ENCODE assay signal across 9 mouse cellular contexts in genomic region chr14:32801016-32801661, GRCm38 (mm10). TPM values are rescaled to one million over a fixed set of nuclear protein-coding genes. Genes with fewer than 3 reads are reported as not detected.
DNase-seq lines count a peak whose midpoint lies in the region; ATAC-seq and TF ChIP-seq lines count a peak whose summit lies in the region.
"Had no signal": no experiment of that assay in that cellular context is flagged by ENCODE, and none has a peak within 500 bp of the region (broad histone marks: within the 10 kb centered on the region; RNA-seq: fewer than 3 reads in every experiment).

No protein-coding gene starts in this region.

- WGBS in lung, embryonic 14.5 days: 59% methylated on average over 11 of the region's 11 CpGs
- 59% methylated on average over 11 of the region's 11 CpGs for WGBS in embryonic facial prominence, embryonic 11.5 days
- WGBS in limb, embryonic 10.5 days: 55% methylated on average over 11 of the region's 11 CpGs

- peak; percentile 54; the same call in 1 of the 2 replicates for ATAC-seq in lung, embryonic 14.5 days (ENCODE audit: insufficient read depth)
- ATAC-seq in embryonic facial prominence, embryonic 11.5 days (replicated peaks; ENCODE audit: insufficient number of reproducible peaks, low FRiP score, low TSS enrichment, low read depth): peak; percentile 44; the same call in 1 of the 2 replicates

- peak; percentile 56 for TF ChIP-seq CTCF in lung, embryonic 14.5 days (IDR thresholded peaks at IDR 0.05; ENCODE audit: low read depth)

- H3K4me2 ChIP-seq in lung, embryonic 14.5 days: no peak overlapping the region
- H3K4me2 ChIP-seq in embryonic facial prominence, embryonic 11.5 days (ENCODE audit: low read depth, low read length): no peak overlapping the region

- no peaks in the 10 kb centered on the region for H3K9me3 ChIP-seq in lung, embryonic 14.5 days (ENCODE audit: low read depth, low read length)
- H3K9me3 ChIP-seq in embryonic facial prominence, embryonic 11.5 days (replicated peaks; ENCODE audit: control insufficient read depth, low read length): no peaks in the 10 kb centered on the region
- no peaks in the 10 kb centered on the region for H3K9me3 ChIP-seq in limb, embryonic 10.5 days (replicated peaks)
- H3K9me3 ChIP-seq: megakaryocyte, embryonic 14.5 days had no signal

- H3K9ac ChIP-seq in lung, embryonic 14.5 days: no peak overlapping the region
- no peak overlapping the region for H3K9ac ChIP-seq in embryonic facial prominence, embryonic 11.5 days (replicated peaks; ENCODE audit: low read length)

- no peak overlapping the region for H3K27ac ChIP-seq in lung, embryonic 14.5 days (ENCODE audit: low read depth)
- H3K27ac ChIP-seq in embryonic facial prominence, embryonic 11.5 days (replicated peaks; ENCODE audit: low read depth, low read length): no peak overlapping the region
- 0 out of 2 replicates have a peak overlapping the region, but pooled peaks have one; percentile 10 for H3K27ac ChIP-seq in limb, embryonic 10.5 days

- no peaks in the 10 kb centered on the region for H3K27me3 ChIP-seq in lung, embryonic 14.5 days (ENCODE audit: insufficient read depth, low read length)
- no peaks in the 10 kb centered on the region for H3K27me3 ChIP-seq in embryonic facial prominence, embryonic 11.5 days (ENCODE audit: control insufficient read depth, insufficient read depth, low read length)
- no peaks in the 10 kb centered on the region for H3K27me3 ChIP-seq in limb, embryonic 10.5 days (ENCODE audit: low read depth, poor library complexity, severe bottlenecking)

- DNase-seq in cerebellum, postnatal 14 days: peak; percentile 21 to 48
- no peak for DNase-seq in cerebellum, postnatal 36 days
- peak; percentile 72 for DNase-seq in lung, embryonic 14.5 days
- no peak for DNase-seq in lung, postnatal 36 days
- peak; percentile 55 for DNase-seq in embryonic facial prominence, embryonic 11.5 days (ENCODE audit: low spot score)
- DNase-seq in limb, embryonic 10.5 days (ENCODE audit: low spot score): no peak
- DNase-seq in testis, postnatal 14 days (ENCODE audit: low spot score): peak; percentile 22
- DNase-seq in ovary, postnatal 10 days (ENCODE audit: low spot score): no peak

- H3K36me3 ChIP-seq in lung, embryonic 14.5 days (ENCODE audit: insufficient read depth): no peaks in the 10 kb centered on the region
- no peaks in the 10 kb centered on the region for H3K36me3 ChIP-seq in embryonic facial prominence, embryonic 11.5 days (replicated peaks; ENCODE audit: control insufficient read depth, insufficient read depth, low read depth, low read length)
- no peaks in the 10 kb centered on the region for H3K36me3 ChIP-seq in limb, embryonic 10.5 days

- H3K4me3 ChIP-seq in lung, embryonic 14.5 days (ENCODE audit: low read depth, low read length): no peak overlapping the region
- H3K4me3 ChIP-seq in embryonic facial prominence, embryonic 11.5 days (ENCODE audit: low read depth, low read length): no peak overlapping the region
- H3K4me3 ChIP-seq in limb, embryonic 10.5 days: no peak overlapping the region
- H3K4me3 ChIP-seq: megakaryocyte, embryonic 14.5 days had no signal

- 0 out of 2 replicates have a peak, but pooled peaks cover 2% of the 10 kb centered on the region for H3K4me1 ChIP-seq in lung, embryonic 14.5 days (ENCODE audit: insufficient read depth)
- no peaks in the 10 kb centered on the region for H3K4me1 ChIP-seq in embryonic facial prominence, embryonic 11.5 days (ENCODE audit: control insufficient read depth, insufficient read depth, low read length)
- H3K4me1 ChIP-seq in limb, embryonic 10.5 days: peaks cover 6% of the 10 kb centered on the region; the same call in 1 of the 2 replicates

RNA-seq across cellular contexts. Expression of gene Tmem273, which starts 15.4 kb away (rescaled TPM):
- polyA plus RNA-seq in lung, embryonic 14.5 days (2014; fragmentation: Nextera tagmentation; extraction: Ambion mirVana): 1.1 and 1.4 TPM in 2 replicates
- polyA plus RNA-seq in embryonic facial prominence, embryonic 11.5 days (2014; fragmentation: Nextera tagmentation; extraction: Ambion mirVana): 0.41 and 0.71 TPM in 2 replicates
- polyA plus RNA-seq in limb, embryonic 10.5 days (2016; fragmentation: Nextera tagmentation; extraction: Ambion mirVana): 0.15 TPM in 1 of 2 replicates, not detected in the other

RNA-seq across cellular contexts. Expression of gene Fam170b, which starts 32.6 kb away (rescaled TPM):
- polyA plus RNA-seq in lung, embryonic 14.5 days (2014; fragmentation: Nextera tagmentation; extraction: Ambion mirVana): 0.17 TPM in 1 of 2 replicates, not detected in the other
- polyA plus RNA-seq in embryonic facial prominence, embryonic 11.5 days (2014; fragmentation: Nextera tagmentation; extraction: Ambion mirVana): not detected in 2 replicates
- polyA plus RNA-seq in limb, embryonic 10.5 days (2016; fragmentation: Nextera tagmentation; extraction: Ambion mirVana): 0.08 TPM in 1 of 2 replicates, not detected in the other

RNA-seq across cellular contexts. Expression of gene Vstm4, which starts 55.4 kb away (rescaled TPM):
- polyA plus RNA-seq in lung, embryonic 14.5 days (2014; fragmentation: Nextera tagmentation; extraction: Ambion mirVana): 52.5 and 56.2 TPM in 2 replicates
- 4.2 and 5.1 TPM in 2 replicates for polyA plus RNA-seq in embryonic facial prominence, embryonic 11.5 days (2014; fragmentation: Nextera tagmentation; extraction: Ambion mirVana)
- polyA plus RNA-seq in limb, embryonic 10.5 days (2016; fragmentation: Nextera tagmentation; extraction: Ambion mirVana): 1.1 and 1.4 TPM in 2 replicates

Comparison
In these comparisons a context has a peak if more than half of its experiments do, and no peak if none do; other contexts are left out.
1. DNase-seq: peak in cerebellum, postnatal 14 days (2 of 2), lung, embryonic 14.5 days (single experiment), embryonic facial prominence, embryonic 11.5 days (single experiment) and testis, postnatal 14 days (single experiment); none in cerebellum, postnatal 36 days (0 of 2), lung, postnatal 36 days (single experiment), limb, embryonic 10.5 days (single experiment) and ovary, postnatal 10 days (single experiment).